Mouse (Mus musculus) urinary bladder, postnatal 14 days (tissue): ENCODE measurements around the gene Anln.
"Not testable (repeated sequence)": the region's sequence is repeated elsewhere in the genome, so short reads cannot be mapped to it uniquely, and the experiment has no call there.

Source experiments
- DNase-seq: peaks from one replicate; pipeline ENCODE4 v3.0.0; 2021; ENCODE audit warnings: low spot score

The Anln gene

GRCm38 (mm10) chr9:22389021-22389476 is at the start of gene Anln:
Gene Anln, minus strand, starts transcription at chr9:22389188.
- DNase-seq = peak; percentile 95

GRCm38 (mm10) chr9:22434101-22434500 is 45.1 kb upstream of the Anln start:
- no peak for DNase-seq

- no peak for DNase-seq
Measured at GRCm38 (mm10) chr9:22433221-22433620, 44.2 kb upstream of the Anln start.

- no peak for DNase-seq
Measured at GRCm38 (mm10) chr9:22430315-22430840, 41.4 kb upstream of the Anln start.

- no peak for DNase-seq
Measured at GRCm38 (mm10) chr9:22429533-22430241, 40.7 kb upstream of the Anln start.

GRCm38 (mm10) chr9:22428666-22429410 is 39.9 kb upstream of the Anln start:
- DNase-seq = no peak

GRCm38 (mm10) chr9:22428028-22428665 is 39.2 kb upstream of the Anln start:
- no peak for DNase-seq

GRCm38 (mm10) chr9:22424719-22425118 is 35.7 kb upstream of the Anln start:
- no peak for DNase-seq

- DNase-seq = no peak
Measured at GRCm38 (mm10) chr9:22424196-22424595, 35.2 kb upstream of the Anln start.

GRCm38 (mm10) chr9:22423507-22423906 is 34.5 kb upstream of the Anln start:
- no peak for DNase-seq

- no peak for DNase-seq
Measured at GRCm38 (mm10) chr9:22422559-22422958, 33.6 kb upstream of the Anln start.

GRCm38 (mm10) chr9:22420491-22420890 is 31.5 kb upstream of the Anln start:
- DNase-seq = no peak

GRCm38 (mm10) chr9:22419877-22420276 is 30.9 kb upstream of the Anln start:
- no peak for DNase-seq

- no peak for DNase-seq
Measured at GRCm38 (mm10) chr9:22417547-22417946, 28.6 kb upstream of the Anln start.

GRCm38 (mm10) chr9:22416187-22416586 is 27.2 kb upstream of the Anln start:
- DNase-seq = no peak

GRCm38 (mm10) chr9:22411002-22411857 is 22.2 kb upstream of the Anln start, which contains the start of gene 9530077C05Rik:
Gene 9530077C05Rik, plus strand, starts transcription at chr9:22411513.
- peak; percentile 96 for DNase-seq

GRCm38 (mm10) chr9:22409501-22409900 is 20.5 kb upstream of the Anln start:
- no peak for DNase-seq

GRCm38 (mm10) chr9:22408344-22408743 is 19.4 kb upstream of the Anln start:
- peak; percentile 13 for DNase-seq

GRCm38 (mm10) chr9:22407633-22408032 is 18.6 kb upstream of the Anln start:
- DNase-seq = not testable (repeated sequence)

GRCm38 (mm10) chr9:22405414-22405813 is 16.4 kb upstream of the Anln start:
- DNase-seq = no peak

- not testable (repeated sequence) for DNase-seq
Measured at GRCm38 (mm10) chr9:22403501-22403900, 14.5 kb upstream of the Anln start.

- DNase-seq = no peak
Measured at GRCm38 (mm10) chr9:22402976-22403375, 14.0 kb upstream of the Anln start.
